8 mouse cellular contexts compared by ENCODE assay signal in the genomic region with DNA sequence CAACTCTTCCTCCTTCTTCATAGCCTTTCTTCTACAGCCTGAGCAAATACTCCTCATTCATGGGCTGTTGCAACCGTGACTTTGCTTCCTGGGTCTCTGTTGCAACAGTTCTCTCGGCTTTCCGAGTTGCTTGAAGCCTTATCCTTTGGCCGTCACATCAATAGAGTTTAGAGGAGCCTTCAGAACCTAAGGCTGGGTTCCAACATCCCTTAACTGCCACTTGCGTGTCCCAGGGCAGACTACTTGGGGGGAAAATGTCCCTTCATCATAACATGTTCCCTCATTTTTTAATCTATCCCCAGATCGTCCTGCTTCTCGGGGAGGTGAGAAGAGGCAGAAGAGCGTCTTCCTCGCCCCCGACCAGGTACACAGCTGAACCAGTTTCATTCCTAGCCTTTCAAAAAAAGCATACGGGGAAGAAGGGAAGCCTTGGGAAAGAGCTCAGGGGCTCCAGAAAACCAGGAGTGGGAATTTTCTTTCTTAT. TPM values are rescaled to one million over a fixed set of nuclear protein-coding genes. Genes with fewer than 3 reads are reported as not detected.
DNase-seq lines count a peak whose midpoint lies in the region; ATAC-seq and TF ChIP-seq lines count a peak whose summit lies in the region.

No protein-coding gene starts in this region.

- WGBS in neural tube, embryonic 11.5 days = 0% methylated on average over 11 of the region's 11 CpGs
- under 1% methylated on average over 11 of the region's 11 CpGs for WGBS in spleen, adult 2 months

- peak overlapping the region; percentile 91 for H3K27ac ChIP-seq in neural tube, embryonic 11.5 days (ENCODE audit: low read depth, low read length)
- peak overlapping the region; percentile 94 for H3K27ac ChIP-seq in spleen, adult 2 months (ENCODE audit: insufficient read depth, low read length)

- TF ChIP-seq CTCF in spleen, adult 2 months (IDR thresholded peaks at IDR 0.05; ENCODE audit: extremely low read depth, insufficient read depth, insufficient read length, insufficient replicate concordance) = no peak

- no peak for ATAC-seq in neural tube, embryonic 11.5 days (ENCODE audit: insufficient read depth, low FRiP score, low TSS enrichment)

- peak overlapping the region; percentile 74 for H3K4me2 ChIP-seq in neural tube, embryonic 11.5 days (ENCODE audit: low read depth)

- peak overlapping the region; percentile 71 for H3K9ac ChIP-seq in neural tube, embryonic 11.5 days (ENCODE audit: low read length)

- H3K4me3 ChIP-seq in neural tube, embryonic 11.5 days (ENCODE audit: low read depth, low read length) = peak overlapping the region; percentile 65
- peak overlapping the region; percentile 68 for H3K4me3 ChIP-seq in spleen, adult 2 months (ENCODE audit: extremely low read depth, insufficient read depth, insufficient read length)

- DNase-seq in neural tube, embryonic 11.5 days (ENCODE audit: low spot score) = no peak
- no peak for DNase-seq in neural tube, embryonic 10.5 days (ENCODE audit: extremely low spot score, low spot score)
- peak; percentile 59 for DNase-seq in c-Kit-positive CD71-positive TER-119-positive erythroid progenitor cells, embryonic 14.5 days (ENCODE audit: low spot score)
- DNase-seq in heart, adult 8-10 months (ENCODE audit: low spot score) = peak; percentile 61
- DNase-seq in kidney, postnatal 14 days = peak; percentile 44
- peak; percentile 90 for DNase-seq in lung, postnatal 36 days
- DNase-seq in spleen, adult 2 months (ENCODE audit: low read depth in 1 of 2, low spot score in 2 of 2) = peak in 1 of 2 experiments; percentile 59
- DNase-seq in left cerebral cortex, adult 18-20 months (ENCODE audit: low spot score in 2 of 2) = no peak

- peak; percentile 81 for TF ChIP-seq POLR2A in spleen, adult 2 months (IDR thresholded peaks at IDR 0.05; ENCODE audit: low read depth, low read length)

- 0 out of 2 replicates have a peak, but pooled peaks cover 5% of the 10 kb centered on the region for H3K4me1 ChIP-seq in neural tube, embryonic 11.5 days (ENCODE audit: control insufficient read depth, insufficient read depth, low read length)
- H3K4me1 ChIP-seq in spleen, adult 2 months (ENCODE audit: control insufficient read depth, insufficient read depth, insufficient read length) = no peaks in the 10 kb centered on the region; the same call in 1 of the 2 replicates

- no peaks in the 10 kb centered on the region for H3K36me3 ChIP-seq in neural tube, embryonic 11.5 days (ENCODE audit: control insufficient read depth, insufficient read depth, low read length)
- H3K36me3 ChIP-seq in spleen, adult 2 months (ENCODE audit: control insufficient read depth, insufficient read depth, low read length) = peaks cover under 1% of the 10 kb centered on the region

- H3K9me3 ChIP-seq in neural tube, embryonic 11.5 days (ENCODE audit: control insufficient read depth, low read length) = no peaks in the 10 kb centered on the region

- H3K27me3 ChIP-seq in neural tube, embryonic 11.5 days (ENCODE audit: control insufficient read depth, insufficient read depth, low read length) = no peaks in the 10 kb centered on the region
- no peaks in the 10 kb centered on the region for H3K27me3 ChIP-seq in spleen, adult 2 months (ENCODE audit: control insufficient read depth, insufficient read depth, low read length)

RNA-seq across cellular contexts. Expression of a gene that starts 0.5 kb away (rescaled TPM):
- polyA plus RNA-seq in neural tube, embryonic 11.5 days (2014; fragmentation: Nextera tagmentation; extraction: Ambion mirVana) = 32.4 and 32.9 TPM in 2 replicates
- total RNA-seq in heart, adult 8-10 months (2022) = 10 to 100 TPM; 26.3 to 27.9 (median 27.2) TPM
- polyA plus RNA-seq in spleen, adult 2 months (2012; rRNA removed) = 7.7 and 8.9 TPM in 2 replicates
- total RNA-seq in left cerebral cortex, adult 18-20 months (2021) = 10 to 100 TPM; 24.3 to 24.4 TPM

RNA-seq across cellular contexts. Expression of a gene that starts 1.3 kb away (rescaled TPM):
- polyA plus RNA-seq in neural tube, embryonic 11.5 days (2014; fragmentation: Nextera tagmentation; extraction: Ambion mirVana) = 46.1 and 48.1 TPM in 2 replicates
- total RNA-seq in heart, adult 8-10 months (2022) = 10 to 100 TPM; 19.5 to 23.8 (median 21.3) TPM
- polyA plus RNA-seq in spleen, adult 2 months (2012; rRNA removed) = 44.8 and 51.0 TPM in 2 replicates
- 10 to 100 TPM; 17.0 to 19.7 TPM for total RNA-seq in left cerebral cortex, adult 18-20 months (2021)

RNA-seq across cellular contexts. Expression of a gene that starts 24.6 kb away (rescaled TPM):
- polyA plus RNA-seq in neural tube, embryonic 11.5 days (2014; fragmentation: Nextera tagmentation; extraction: Ambion mirVana) = 1.2 TPM in 2 replicates
- 1 to 10 TPM in 1 of 4 experiments, under 1 TPM in 2, not detected in 1; 0.52 to 1.5 (median 0.66) TPM for total RNA-seq in heart, adult 8-10 months (2022)
- polyA plus RNA-seq in spleen, adult 2 months (2012; rRNA removed) = 2.6 and 2.7 TPM in 2 replicates
- total RNA-seq in left cerebral cortex, adult 18-20 months (2021) = under 1 TPM; 0.59 to 0.91 TPM

RNA-seq across cellular contexts. Expression of a gene that starts 31.4 kb away (rescaled TPM):
- 0.31 and 0.54 TPM in 2 replicates for polyA plus RNA-seq in neural tube, embryonic 11.5 days (2014; fragmentation: Nextera tagmentation; extraction: Ambion mirVana)
- total RNA-seq in heart, adult 8-10 months (2022) = not detected
- 0.07 TPM in 1 of 2 replicates, not detected in the other for polyA plus RNA-seq in spleen, adult 2 months (2012; rRNA removed)
- under 1 TPM in 1 of 2 experiments, not detected in 1; 0.63 TPM for total RNA-seq in left cerebral cortex, adult 18-20 months (2021)

RNA-seq across cellular contexts. Expression of a gene that starts 32.2 kb away (rescaled TPM):
- 107 and 109 TPM in 2 replicates for polyA plus RNA-seq in neural tube, embryonic 11.5 days (2014; fragmentation: Nextera tagmentation; extraction: Ambion mirVana)
- 10 to 100 TPM; 30.6 to 35.5 (median 33.4) TPM for total RNA-seq in heart, adult 8-10 months (2022)
- 95.7 and 101 TPM in 2 replicates for polyA plus RNA-seq in spleen, adult 2 months (2012; rRNA removed)
- 10 to 100 TPM; 42.0 to 43.5 TPM for total RNA-seq in left cerebral cortex, adult 18-20 months (2021)

Comparison
In these comparisons a context has a peak if more than half of its experiments do, and no peak if none do; other contexts are left out.
1. DNase-seq: peak in c-Kit-positive CD71-positive TER-119-positive erythroid progenitor cells, embryonic 14.5 days (single experiment), heart, adult 8-10 months (single experiment), kidney, postnatal 14 days (single experiment) and lung, postnatal 36 days (single experiment); none in neural tube, embryonic 11.5 days (single experiment), neural tube, embryonic 10.5 days (single experiment) and left cerebral cortex, adult 18-20 months (0 of 2).